Mouse (Mus musculus): ENCODE measurements around the gene Pigt. TPM values are rescaled to one million over a fixed set of nuclear protein-coding genes. Genes with fewer than 3 reads are reported as not detected.

Gene Pigt
- polyA plus RNA-seq, 1 experiment from 2014 or later = 47.2 TPM

GRCm38 (mm10) chr2:164534315-164534714 is 37.0 kb downstream of the Pigt start:
- WGBS = 84% methylated on average over 10 of the region's 10 CpGs
- H3K4me1 ChIP-seq = no peaks in the 10 kb centered on the region
- no peak overlapping the region for H3K27ac ChIP-seq
- ATAC-seq = no peak
- no peak overlapping the region for H3K4me2 ChIP-seq
- no peak overlapping the region for H3K4me3 ChIP-seq
- no peak overlapping the region for H3K9ac ChIP-seq
- no peaks in the 10 kb centered on the region for H3K27me3 ChIP-seq
- H3K9me3 ChIP-seq (replicated peaks) = no peaks in the 10 kb centered on the region
- no peaks in the 10 kb centered on the region for H3K36me3 ChIP-seq (ENCODE audit: poor library complexity, severe bottlenecking)

DNA sequence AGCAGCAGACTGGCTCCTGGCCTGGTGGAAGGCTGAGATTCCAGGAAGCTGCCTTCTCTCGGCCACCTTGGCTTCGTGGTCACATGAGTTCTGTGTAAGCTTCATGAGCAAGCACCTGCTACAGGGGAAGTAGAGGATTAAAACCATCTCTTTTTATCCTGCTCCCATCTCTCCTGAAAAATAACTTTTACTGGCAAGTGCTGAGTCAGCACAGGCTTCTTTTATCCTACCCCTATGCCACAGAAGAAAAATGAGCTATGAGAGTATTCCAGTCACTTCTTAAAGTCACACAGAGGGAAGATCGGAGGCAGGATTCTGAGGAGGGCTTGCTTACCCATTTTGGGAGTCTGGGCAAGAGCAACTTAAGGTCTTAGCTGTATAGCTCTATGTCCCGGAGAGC is 39.7 kb downstream of the Pigt start:
- no peak for ATAC-seq
- H3K27me3 ChIP-seq = no peaks in the 10 kb centered on the region
- H3K4me1 ChIP-seq = no peaks in the 10 kb centered on the region
- 82% methylated on average over 4 of the region's 4 CpGs for WGBS
- H3K4me2 ChIP-seq = no peak overlapping the region
- no peaks in the 10 kb centered on the region for H3K36me3 ChIP-seq (ENCODE audit: poor library complexity, severe bottlenecking)
- no peak overlapping the region for H3K4me3 ChIP-seq
- no peak overlapping the region for H3K9ac ChIP-seq
- no peak overlapping the region for H3K27ac ChIP-seq
- no peaks in the 10 kb centered on the region for H3K9me3 ChIP-seq (replicated peaks)

DNA sequence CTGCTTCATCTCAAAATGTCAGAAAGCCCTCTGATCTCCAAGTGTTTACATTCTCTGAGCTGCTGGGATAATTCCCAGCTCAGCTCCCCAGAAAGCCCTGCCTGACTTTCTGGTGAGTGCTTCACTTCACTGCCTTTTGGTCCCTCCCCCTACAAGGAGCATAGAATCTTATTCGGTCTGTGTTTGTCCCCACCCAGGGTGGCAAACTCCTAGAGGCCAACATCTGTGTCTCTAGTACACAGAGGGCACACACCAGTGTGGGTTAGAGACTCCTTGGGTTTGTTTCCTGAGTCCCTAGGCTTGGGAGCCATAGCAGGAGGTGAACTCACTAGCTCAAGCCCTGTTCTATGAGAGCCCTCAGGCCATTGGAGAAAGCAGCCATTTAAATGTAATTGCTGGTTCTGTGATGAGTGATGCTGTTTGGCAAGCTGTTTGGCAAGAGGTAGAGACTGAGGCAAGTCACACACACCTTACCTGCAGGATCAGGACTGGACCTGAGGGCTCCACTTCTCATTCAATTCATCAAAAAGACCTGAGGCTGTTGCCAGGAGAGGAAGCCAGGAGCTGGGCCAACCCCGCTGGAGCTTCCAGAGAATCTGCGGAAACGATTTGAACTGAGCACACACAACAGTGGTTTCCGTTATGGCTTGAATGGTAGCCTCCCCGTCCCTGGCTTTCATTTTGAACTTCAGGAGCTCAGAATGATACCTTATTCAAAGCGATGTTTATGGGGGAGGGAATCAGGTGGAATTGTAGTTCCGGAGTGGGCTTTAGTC is 43.5 kb downstream of the Pigt start:
- Histone ChIP-seq H3K4me1 (no peaks in the 10 kb centered on the region), H3K9me3 (replicated peaks) (no peaks in the 10 kb centered on the region), H3K27me3 (no peaks in the 10 kb centered on the region; the same call in 1 of the 2 replicates), H3K27ac (no peak overlapping the region), H3K36me3 (ENCODE audit: poor library complexity, severe bottlenecking) (no peaks in the 10 kb centered on the region), H3K4me2 (no peak overlapping the region), H3K9ac (no peak overlapping the region), H3K4me3 (no peak overlapping the region)
- WGBS = 44% methylated on average over 8 of the region's 8 CpGs
- no peak for ATAC-seq

DNA sequence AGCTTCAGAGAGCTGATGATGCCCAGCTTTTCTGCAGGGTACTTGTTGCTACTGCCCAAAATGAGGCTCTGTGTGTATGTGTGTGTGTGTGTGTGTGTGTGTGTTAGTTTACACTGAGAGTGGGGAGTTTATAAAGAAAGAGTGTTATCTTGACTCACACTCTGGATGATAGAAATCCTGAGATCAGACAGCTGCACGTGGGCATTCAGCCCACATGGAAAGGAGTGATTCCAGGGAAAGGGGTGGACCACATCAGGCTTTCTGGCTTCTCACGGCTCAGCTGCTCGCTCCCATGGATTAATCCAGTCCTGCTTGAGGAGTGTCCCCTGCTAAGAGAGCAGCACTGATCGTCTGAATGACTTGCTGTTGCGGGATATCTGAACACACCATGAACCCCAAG is 44.8 kb downstream of the Pigt start:
- H3K4me2 ChIP-seq = no peak overlapping the region
- H3K9ac ChIP-seq = no peak overlapping the region
- ATAC-seq = no peak
- no peaks in the 10 kb centered on the region; the same call in 1 of the 2 replicates for H3K27me3 ChIP-seq
- WGBS = 69% methylated on average over 5 of the region's 5 CpGs
- no peaks in the 10 kb centered on the region for H3K9me3 ChIP-seq (replicated peaks)
- H3K27ac ChIP-seq = no peak overlapping the region
- H3K4me1 ChIP-seq = no peaks in the 10 kb centered on the region
- no peak overlapping the region for H3K4me3 ChIP-seq
- no peaks in the 10 kb centered on the region for H3K36me3 ChIP-seq (ENCODE audit: poor library complexity, severe bottlenecking)

DNA sequence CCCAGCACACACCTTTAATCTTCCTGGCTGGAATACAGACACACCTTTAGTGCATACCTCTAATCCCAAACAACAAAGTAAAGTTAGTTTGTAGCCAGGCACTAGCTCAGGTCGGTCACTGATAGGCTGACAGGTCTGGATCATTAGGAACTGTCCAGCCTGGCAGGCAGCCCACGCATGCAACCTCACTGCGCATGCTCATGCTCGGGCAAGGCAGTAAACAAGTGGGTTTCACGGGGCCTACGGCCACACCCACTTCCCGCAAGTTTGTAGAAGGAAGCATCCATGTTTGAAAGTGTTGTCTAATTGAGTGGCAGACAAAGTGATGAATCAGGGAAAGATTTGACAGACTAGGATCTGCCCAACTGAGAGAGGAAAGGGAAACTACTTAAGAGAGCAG is 45.3 kb downstream of the Pigt start:
- H3K9ac ChIP-seq = no peak overlapping the region
- no peak overlapping the region for H3K4me3 ChIP-seq
- WGBS = 84% methylated on average over 7 of the region's 7 CpGs

DNA sequence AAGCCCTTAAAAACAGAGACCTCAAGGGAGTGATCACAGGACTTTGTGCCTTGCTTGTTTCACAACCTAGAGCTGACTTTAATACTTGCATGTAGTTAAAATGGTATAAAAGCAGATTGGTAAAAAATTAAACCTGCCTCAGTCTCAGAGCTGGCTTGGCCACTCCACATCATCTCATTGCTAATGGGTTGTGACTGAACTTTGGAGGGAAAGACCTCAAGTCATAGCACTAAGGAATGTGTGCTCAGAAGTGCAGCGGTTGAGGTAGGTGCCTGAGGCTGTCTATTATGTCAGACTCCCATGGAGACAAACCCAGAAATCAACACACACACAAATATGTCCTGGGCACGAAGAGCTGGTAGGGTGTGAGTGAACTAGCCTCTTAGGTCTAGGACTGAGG is 46.4 kb downstream of the Pigt start:
- Histone ChIP-seq H3K4me3 (no peak overlapping the region), H3K4me1 (no peaks in the 10 kb centered on the region), H3K9me3 (replicated peaks) (no peaks in the 10 kb centered on the region), H3K27me3 (no peaks in the 10 kb centered on the region; the same call in 1 of the 2 replicates), H3K9ac (no peak overlapping the region), H3K36me3 (ENCODE audit: poor library complexity, severe bottlenecking) (no peaks in the 10 kb centered on the region), H3K4me2 (no peak overlapping the region), H3K27ac (no peak overlapping the region)
- 62% methylated on average over 2 of the region's 2 CpGs for WGBS
- no peak for ATAC-seq

More for the DNA sequence above, 45.3 kb downstream of the Pigt start:
- ATAC-seq = no peak
- Histone ChIP-seq H3K27me3 (no peaks in the 10 kb centered on the region; the same call in 1 of the 2 replicates), H3K36me3 (ENCODE audit: poor library complexity, severe bottlenecking) (no peaks in the 10 kb centered on the region), H3K27ac (no peak overlapping the region), H3K4me2 (no peak overlapping the region), H3K4me1 (no peaks in the 10 kb centered on the region), H3K9me3 (replicated peaks) (no peaks in the 10 kb centered on the region)

- Histone ChIP-seq H3K4me2 (no peak overlapping the region), H3K36me3 (ENCODE audit: poor library complexity, severe bottlenecking) (no peaks in the 10 kb centered on the region), H3K9ac (no peak overlapping the region), H3K4me3 (no peak overlapping the region), H3K4me1 (no peaks in the 10 kb centered on the region), H3K27ac (no peak overlapping the region), H3K27me3 (no peaks in the 10 kb centered on the region; the same call in 1 of the 2 replicates), H3K9me3 (replicated peaks) (no peaks in the 10 kb centered on the region)
- no peak for ATAC-seq
- 57% methylated on average over 5 of the region's 5 CpGs for WGBS
Observed at GRCm38 (mm10) chr2:164544454-164545097, 47.3 kb downstream of the Pigt start.

DNA sequence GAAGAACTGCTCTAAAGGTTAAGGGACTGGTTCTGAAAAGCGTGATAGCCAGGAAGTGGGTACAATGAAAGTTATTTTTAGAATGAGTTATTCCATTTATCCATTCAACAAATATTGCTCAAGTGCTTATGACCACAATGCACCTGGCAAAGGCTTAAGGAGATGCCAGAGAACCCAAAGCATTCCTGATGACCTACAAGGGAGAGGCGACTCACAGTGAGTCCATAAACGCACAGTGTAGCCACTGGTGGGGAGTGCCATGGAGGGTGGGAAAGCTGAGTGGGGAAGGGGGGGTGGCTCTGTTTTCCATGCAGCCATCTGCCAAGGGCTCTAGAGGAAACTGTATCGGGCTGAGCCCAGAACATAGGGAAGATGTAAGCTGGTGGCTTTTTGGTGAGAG is 52.0 kb downstream of the Pigt start:
- Histone ChIP-seq H3K4me2 (no peak overlapping the region), H3K9ac (no peak overlapping the region), H3K4me1 (peaks cover 7% of the 10 kb centered on the region), H3K4me3 (no peak overlapping the region), H3K27me3 (no peaks in the 10 kb centered on the region; the same call in 1 of the 2 replicates), H3K9me3 (replicated peaks) (no peaks in the 10 kb centered on the region), H3K27ac (no peak overlapping the region), H3K36me3 (ENCODE audit: poor library complexity, severe bottlenecking) (no peaks in the 10 kb centered on the region)
- 52% methylated on average over 4 of the region's 4 CpGs for WGBS
- ATAC-seq = no peak

- no peaks in the 10 kb centered on the region for H3K36me3 ChIP-seq (ENCODE audit: poor library complexity, severe bottlenecking)
- no peak overlapping the region for H3K9ac ChIP-seq
- peak overlapping the region; percentile 11; the same call in 1 of the 2 replicates for H3K4me2 ChIP-seq
- no peaks in the 10 kb centered on the region for H3K9me3 ChIP-seq (replicated peaks)
- no peak for ATAC-seq
- no peak overlapping the region for H3K4me3 ChIP-seq
- no peak overlapping the region for H3K27ac ChIP-seq
- WGBS = 17% methylated on average over 10 of the region's 10 CpGs
- H3K27me3 ChIP-seq = no peaks in the 10 kb centered on the region
- peaks cover 7% of the 10 kb centered on the region for H3K4me1 ChIP-seq
Observed at GRCm38 (mm10) chr2:164549963-164550894, 52.9 kb downstream of the Pigt start.

DNA sequence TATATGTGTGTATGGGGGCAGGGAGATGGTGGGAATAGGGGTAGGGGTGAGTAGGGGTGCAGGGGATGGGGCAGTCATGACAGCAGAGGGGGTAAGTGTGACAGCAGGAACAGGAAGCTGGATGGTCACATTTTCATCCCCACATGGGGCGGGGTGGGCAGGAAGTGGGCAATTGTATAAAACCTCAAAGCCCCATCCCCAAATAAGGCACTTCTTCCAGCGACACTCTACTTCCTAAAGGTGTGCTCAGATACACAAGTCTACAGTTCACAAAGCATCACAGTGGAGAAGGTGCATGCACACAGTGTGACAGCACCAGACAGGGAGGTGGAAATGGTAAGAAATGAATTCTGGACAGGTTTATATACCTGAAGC is 53.6 kb downstream of the Pigt start:
- Histone ChIP-seq H3K4me1 (peaks cover 7% of the 10 kb centered on the region), H3K4me2 (no peak overlapping the region), H3K4me3 (no peak overlapping the region), H3K27ac (no peak overlapping the region), H3K9ac (no peak overlapping the region), H3K27me3 (no peaks in the 10 kb centered on the region), H3K9me3 (replicated peaks) (no peaks in the 10 kb centered on the region), H3K36me3 (ENCODE audit: poor library complexity, severe bottlenecking) (no peaks in the 10 kb centered on the region)
- no peak for ATAC-seq
- 93% methylated on average over 2 of the region's 2 CpGs for WGBS

- WGBS = 93% methylated on average over 9 of the region's 9 CpGs
- no peak for ATAC-seq
Observed at GRCm38 (mm10) chr2:164551502-164551901, 54.2 kb downstream of the Pigt start.

More at GRCm38 (mm10) chr2:164551502-164551901, 54.2 kb downstream of the Pigt start:
- H3K9ac ChIP-seq = no peak overlapping the region
- peaks cover 7% of the 10 kb centered on the region for H3K4me1 ChIP-seq
- no peaks in the 10 kb centered on the region for H3K9me3 ChIP-seq (replicated peaks)
- no peak overlapping the region for H3K4me3 ChIP-seq
- H3K36me3 ChIP-seq (ENCODE audit: poor library complexity, severe bottlenecking) = no peaks in the 10 kb centered on the region
- H3K4me2 ChIP-seq = no peak overlapping the region
- no peak overlapping the region for H3K27ac ChIP-seq
- no peaks in the 10 kb centered on the region for H3K27me3 ChIP-seq
